Mouse (Mus musculus) T-helper 17 cell (primary cell): ENCODE data around the gene Fancd2.

Source experiments
- in situ Hi-C, 2 experiments: fragments of 300-600 bp; cut with MboI, MseI; formaldehyde crosslinking; loops; 1 replicate in 1 of 2; 2 replicates in 1 of 2; pipeline ENCODE4 v1.15.1; 2025; ENCODE audit warnings: high pct_unique_total_duplicates in 2 of 2

Fancd2 gene

GRCm38 (mm10) chr6:113608871-113609270, 77.4 kb downstream of the Fancd2 start:
- in situ Hi-C loops = no loop called here

- in situ Hi-C loops = no loop called here
Measured at GRCm38 (mm10) chr6:113609293-113609692, 77.8 kb downstream of the Fancd2 start.

DNA sequence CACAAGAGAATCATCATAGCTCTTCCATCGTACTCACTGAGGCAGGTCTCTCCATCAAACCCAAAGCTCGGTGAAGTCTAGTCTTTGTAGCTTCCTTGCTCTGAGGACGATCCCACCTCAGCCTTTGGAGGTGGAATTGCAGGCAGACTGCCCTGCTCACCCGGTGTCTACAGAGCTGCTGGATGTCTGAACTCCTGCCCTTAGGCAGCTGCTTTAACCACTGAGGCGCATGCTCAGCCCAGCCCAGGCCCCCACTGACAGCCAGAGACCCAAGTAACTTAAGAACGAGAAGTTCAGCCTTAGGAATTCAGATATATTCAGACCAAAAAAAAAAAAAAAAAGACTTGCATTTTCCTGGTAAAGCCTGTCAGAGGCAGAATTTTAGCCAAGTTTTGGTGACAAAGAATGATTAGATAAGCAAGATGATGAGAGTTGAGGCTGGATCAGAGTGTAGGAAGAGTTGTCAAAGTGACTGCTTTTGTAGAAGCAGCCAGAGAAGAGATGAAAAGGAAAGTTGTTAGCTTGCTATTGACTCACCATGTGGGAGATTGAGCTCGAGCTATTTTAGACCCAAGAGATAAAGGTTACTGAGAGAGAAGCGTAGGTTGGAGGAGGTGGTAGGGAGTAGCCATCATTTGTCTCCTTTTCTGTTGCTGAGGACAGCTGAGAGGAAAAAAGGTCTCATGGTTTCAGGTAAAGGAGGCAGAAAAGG, 80.9 kb downstream of the Fancd2 start:
- in situ Hi-C loops = no loop called here

DNA sequence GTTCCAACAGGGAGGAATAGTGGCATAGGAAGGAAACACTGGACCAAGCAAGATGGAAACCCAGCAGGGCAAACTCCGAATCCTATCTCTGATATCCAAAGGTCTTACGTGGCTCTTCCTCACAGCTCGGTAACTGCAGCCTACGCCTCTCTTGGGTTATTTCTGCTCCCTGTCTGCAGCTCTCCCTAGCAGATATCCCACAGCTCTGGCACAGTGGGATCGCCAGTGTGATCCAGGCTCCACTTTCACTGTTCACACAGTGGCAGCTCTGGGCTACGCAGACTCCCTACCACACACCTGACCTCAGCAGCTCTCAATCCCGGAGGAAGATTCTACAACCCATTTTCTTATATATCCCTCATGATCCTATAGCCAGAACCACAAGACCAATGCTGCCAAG, 82.7 kb downstream of the Fancd2 start:
- in situ Hi-C loops = no loop called here

- in situ Hi-C loops = no loop called here
Measured at GRCm38 (mm10) chr6:113614997-113615396, 83.5 kb downstream of the Fancd2 start.

GRCm38 (mm10) chr6:113615489-113615888, 84.0 kb downstream of the Fancd2 start:
- in situ Hi-C loops = no loop called here

- in situ Hi-C loops = loop anchor here in 1 of 2 experiments (10.0 kb wide), 1 partner anchor 1031 kb away; no protein-coding TSS in a partner anchor
Measured at GRCm38 (mm10) chr6:113623386-113623785, 91.9 kb downstream of the Fancd2 start.

DNA sequence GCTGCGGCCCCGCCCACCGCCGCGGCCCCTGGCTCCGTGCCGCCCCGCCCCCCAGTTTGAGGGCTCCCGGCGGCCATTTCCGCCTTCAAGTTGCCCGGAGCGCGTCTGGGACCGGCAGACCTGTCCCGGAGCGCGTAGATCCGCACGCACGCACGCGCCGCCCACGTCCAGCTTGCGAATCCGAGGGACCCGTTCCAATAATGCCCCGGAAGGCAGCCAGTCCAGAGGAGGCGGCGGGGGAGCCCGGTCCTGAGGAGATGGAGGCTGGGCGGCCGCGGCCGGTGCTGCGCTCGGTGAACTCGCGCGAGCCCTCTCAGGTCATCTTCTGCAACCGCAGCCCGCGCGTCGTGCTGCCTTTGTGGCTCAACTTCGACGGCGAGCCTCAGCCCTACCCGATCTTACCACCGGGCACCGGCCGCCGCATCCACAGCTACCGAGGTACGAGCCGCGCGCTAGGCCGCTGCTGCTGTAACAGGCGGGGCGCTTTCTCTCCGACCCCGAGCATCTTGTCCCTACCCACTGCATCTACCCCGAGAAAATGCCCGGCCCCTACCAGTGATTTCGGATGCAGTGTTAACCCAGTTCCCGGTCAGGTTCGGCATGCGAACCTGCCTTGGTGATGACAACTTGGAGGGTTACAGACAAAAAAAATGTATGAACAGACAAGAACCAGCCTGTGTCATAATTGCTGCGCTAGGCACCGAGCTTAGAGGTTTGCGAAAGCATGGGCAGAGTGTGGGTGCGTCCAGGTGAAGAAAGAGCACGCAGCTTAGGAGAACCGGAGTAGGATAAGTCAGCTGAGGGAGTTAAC, 92.7 kb downstream of the Fancd2 start, which contains the start of gene Vhl:
Gene Vhl (plus strand): TSS at position 19 of the 811 bp plus-strand sequence.
- in situ Hi-C loops = loop anchor here in 1 of 2 experiments (10.0 kb wide), 1 partner anchor 1031 kb away; no protein-coding TSS in a partner anchor

- in situ Hi-C loops = loop anchor here in 1 of 2 experiments (10.0 kb wide), 1 partner anchor 1030 kb away; no protein-coding TSS in a partner anchor
Measured at GRCm38 (mm10) chr6:113624989-113625770, 93.7 kb downstream of the Fancd2 start.

- in situ Hi-C loops = loop anchor here in 1 of 2 experiments (10.0 kb wide), 1 partner anchor 54 kb away; no protein-coding TSS in a partner anchor
Measured at GRCm38 (mm10) chr6:113630322-113630721, 98.8 kb downstream of the Fancd2 start.

DNA sequence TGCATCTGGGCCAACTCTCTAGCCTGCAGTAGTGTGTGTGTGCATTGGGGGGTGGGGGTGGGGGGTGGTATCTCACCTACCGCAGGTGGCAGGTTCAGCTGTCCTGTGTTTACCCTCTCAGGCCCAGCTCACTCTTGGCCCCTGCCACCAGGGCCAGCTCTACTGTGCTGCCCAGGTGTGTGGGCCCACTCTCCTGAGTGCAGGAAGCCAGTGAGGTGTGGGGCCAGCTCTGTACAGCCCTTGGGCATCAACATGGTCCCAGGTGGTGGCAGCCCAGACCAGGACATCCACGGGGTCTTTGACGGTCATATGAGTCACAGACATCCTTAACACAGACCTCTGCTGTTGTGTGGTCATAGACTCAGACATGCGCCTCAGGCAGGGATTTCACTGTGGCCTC, 101.4 kb downstream of the Fancd2 start:
- in situ Hi-C loops = loop anchor here in 1 of 2 experiments (10.0 kb wide), 1 partner anchor 52 kb away; no protein-coding TSS in a partner anchor

DNA sequence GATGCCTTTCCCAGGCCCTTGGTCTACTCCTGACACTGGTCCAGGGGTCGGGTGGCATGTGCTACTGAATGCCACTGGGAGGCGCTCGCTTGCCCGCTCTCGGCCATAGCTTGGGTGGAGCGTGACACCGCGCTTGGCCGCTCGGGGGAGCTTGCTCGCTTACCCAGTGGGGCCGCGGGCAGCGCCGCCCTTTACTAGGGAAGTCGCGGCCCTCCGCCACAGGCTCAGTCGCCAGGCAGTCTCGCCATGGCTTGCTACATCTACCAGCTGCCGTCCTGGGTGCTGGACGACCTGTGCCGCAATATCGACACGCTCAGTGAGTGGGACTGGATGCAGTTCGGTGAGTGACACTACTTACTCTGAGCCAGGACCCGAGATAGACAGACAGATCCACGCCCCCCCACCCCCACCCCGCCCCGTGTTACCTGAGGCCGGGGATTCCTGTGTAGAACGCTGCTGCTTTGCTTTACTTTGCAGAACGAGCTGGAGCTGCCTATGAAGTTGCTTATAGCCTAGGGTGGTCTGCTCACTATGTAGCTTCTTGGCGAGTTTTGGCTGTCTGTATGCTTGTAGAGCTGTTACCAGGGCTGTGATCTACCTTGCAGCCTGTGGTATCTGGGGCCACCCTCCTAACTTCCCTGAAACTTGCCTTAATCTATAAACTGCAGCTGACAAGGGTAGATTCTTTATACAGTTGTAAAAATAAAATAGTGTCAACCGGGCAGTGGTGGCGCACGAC, 107.0 kb downstream of the Fancd2 start, which contains the start of gene Irak2:
Gene Irak2 (plus strand): TSS at position 166 of the 739 bp plus-strand sequence.
- in situ Hi-C loops = loop anchor here (5.0 to 10.0 kb wide), 2 partner anchors 34 to 46 kb away; no protein-coding TSS in a partner anchor

- in situ Hi-C loops = loop anchor here (5.0 to 10.0 kb wide), 2 partner anchors 33 to 46 kb away; no protein-coding TSS in a partner anchor
Measured at GRCm38 (mm10) chr6:113639201-113639600, 107.7 kb downstream of the Fancd2 start.

- in situ Hi-C loops = no loop called here
Measured at GRCm38 (mm10) chr6:113642605-113643004, 111.1 kb downstream of the Fancd2 start.

DNA sequence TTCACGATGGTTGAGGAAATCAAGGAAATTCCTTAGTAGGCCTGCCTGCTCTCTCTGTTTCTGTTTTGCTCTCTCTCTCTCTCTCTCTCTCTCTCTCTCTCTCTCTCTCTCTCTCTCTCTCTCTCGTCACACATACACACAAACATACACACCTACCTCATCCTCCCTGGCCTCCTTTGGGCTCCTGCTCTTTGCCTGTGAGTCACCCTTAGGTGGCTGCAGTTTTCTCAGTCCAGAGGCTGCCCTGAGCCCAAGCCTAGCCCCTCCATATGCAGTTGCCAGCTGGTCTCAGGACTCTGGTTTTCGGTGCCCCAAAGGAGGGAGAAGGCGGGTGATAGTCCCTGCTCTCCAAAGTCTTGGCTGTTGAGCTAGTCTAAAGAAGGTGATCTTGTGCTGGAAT, 111.5 kb downstream of the Fancd2 start:
- in situ Hi-C loops = no loop called here

- in situ Hi-C loops = no loop called here
Measured at GRCm38 (mm10) chr6:113643967-113644366, 112.5 kb downstream of the Fancd2 start.

DNA sequence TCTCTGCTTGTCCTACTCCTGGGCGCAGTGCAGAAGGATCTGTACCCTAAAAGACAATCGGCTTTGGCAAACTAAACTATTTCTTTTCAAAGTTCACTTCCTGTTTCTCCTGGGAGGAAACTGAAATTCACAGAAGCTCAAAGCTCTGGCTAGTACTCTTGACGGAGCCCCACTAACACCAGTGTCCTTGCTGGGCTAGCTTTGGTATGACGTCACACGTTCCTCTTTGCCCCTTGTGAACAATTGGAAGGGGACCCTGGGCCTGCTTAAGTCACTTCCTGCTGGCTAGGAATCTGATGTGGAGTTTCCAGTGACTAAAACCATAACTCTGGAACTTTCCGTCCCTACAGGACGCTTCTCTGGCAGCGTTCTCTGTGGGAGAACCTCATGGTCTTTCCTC, 113.3 kb downstream of the Fancd2 start:
- in situ Hi-C loops = no loop called here
